Mouse (Mus musculus) hindbrain, embryonic 10.5 days (tissue): ENCODE data around the gene Gabbr2. TPM values are rescaled to one million over a fixed set of nuclear protein-coding genes. Genes with fewer than 3 reads are reported as not detected.

Experiments used
- DNase-seq: peaks from one replicate; pipeline ENCODE4 v3.0.0-alpha.2; 2017; ENCODE audit warnings: low spot score
- H3K27ac ChIP-seq: fragments of 300-500 bp; sonication (generic); 2 replicates; pipeline ENCODE4 v1.5.1; 2016; ENCODE audit warnings: mild to moderate bottlenecking, moderate library complexity
- H3K27me3 ChIP-seq: fragments of 300-500 bp; sonication (generic); 2 replicates; pipeline ENCODE4 v1.6.1; 2016; ENCODE audit warnings: mild to moderate bottlenecking; ENCODE audit not compliant: poor library complexity, insufficient read depth, severe bottlenecking
- H3K36me3 ChIP-seq: fragments of 300-500 bp; sonication (generic); 2 replicates; pipeline ENCODE4 v1.6.1; 2016; ENCODE audit warnings: mild to moderate bottlenecking, moderate library complexity
- H3K4me1 ChIP-seq: fragments of 300-500 bp; sonication (generic); replicated peaks from 2 replicates; pipeline ENCODE4 v1.6.1; 2016; ENCODE audit warnings: mild to moderate bottlenecking
- H3K4me3 ChIP-seq: fragments of 300-500 bp; sonication (generic); 2 replicates; pipeline ENCODE4 v1.5.1; 2016; ENCODE audit warnings: mild to moderate bottlenecking, moderate library complexity
- H3K9me3 ChIP-seq: fragments of 300-500 bp; sonication (generic); 2 replicates; pipeline ENCODE4 v1.6.1; 2016; ENCODE audit warnings: mild to moderate bottlenecking, moderate library complexity
- WGBS: fragments of 180-500 bp; shearing (Covaris S2); methylation state at CpG from one replicate; pipeline ENCODE4 v1.1.7; 2016; 5-methylcytosine and 5-hydroxymethylcytosine counted together
- polyA plus RNA-seq: library from polyadenylated mRNA; unstranded; fragments of >200 nt; fragmentation: Nextera tagmentation; extraction: Ambion mirVana; gene quantifications from 2 replicates; pipeline ENCODE4 v1.2.1, GENCODE M21; 2016

The Gabbr2 gene
- polyA plus RNA-seq, 1 experiment from 2014 or later, result 0.27 TPM

GRCm38 (mm10) chr4:47010400-47011231 lies 18.9 kb upstream of the Gabbr2 start:
- no peak overlapping the region for H3K4me3 ChIP-seq
- H3K36me3 ChIP-seq, result no peaks in the 10 kb centered on the region
- WGBS, result 66% methylated on average over 12 of the region's 12 CpGs
- H3K27ac ChIP-seq, result no peak overlapping the region
- H3K4me1 ChIP-seq, result peaks cover 14% of the 10 kb centered on the region
- no peak for DNase-seq
- H3K9me3 ChIP-seq, result no peaks in the 10 kb centered on the region
- no peaks in the 10 kb centered on the region for H3K27me3 ChIP-seq

GRCm38 (mm10) chr4:47000626-47001395 lies 9.1 kb upstream of the Gabbr2 start:
- Histone ChIP-seq H3K4me3 (no peak overlapping the region), H3K9me3 (no peaks in the 10 kb centered on the region), H3K27ac (no peak overlapping the region), H3K27me3 (0 out of 2 replicates have a peak, but pooled peaks cover 6% of the 10 kb centered on the region), H3K36me3 (no peaks in the 10 kb centered on the region), H3K4me1 (no peaks in the 10 kb centered on the region)
- WGBS, result 76% methylated on average over 8 of the region's 8 CpGs
- DNase-seq, result no peak

- Histone ChIP-seq H3K4me1 (no peaks in the 10 kb centered on the region), H3K4me3 (no peak overlapping the region), H3K27ac (no peak overlapping the region), H3K27me3 (peaks cover 27% of the 10 kb centered on the region), H3K36me3 (no peaks in the 10 kb centered on the region), H3K9me3 (no peaks in the 10 kb centered on the region)
- WGBS, result 83% methylated on average over 2 of the region's 2 CpGs
- no peak for DNase-seq
Measured at GRCm38 (mm10) chr4:46997969-46998368, 6.3 kb upstream of the Gabbr2 start.

GRCm38 (mm10) chr4:46992827-46993473 lies 1.3 kb upstream of the Gabbr2 start:
- DNase-seq, result peak; percentile 66
- no peak overlapping the region for H3K27ac ChIP-seq
- WGBS, result 6% methylated on average over 8 of the region's 8 CpGs
- H3K27me3 ChIP-seq, result peaks cover 77% of the 10 kb centered on the region
- no peak overlapping the region for H3K4me3 ChIP-seq
- peaks cover 29% of the 10 kb centered on the region for H3K4me1 ChIP-seq
- no peaks in the 10 kb centered on the region for H3K36me3 ChIP-seq
- H3K9me3 ChIP-seq, result no peaks in the 10 kb centered on the region

GRCm38 (mm10) chr4:46991959-46992316 lies 265 bp upstream of the Gabbr2 start:
- Histone ChIP-seq H3K27me3 (peaks cover 79% of the 10 kb centered on the region), H3K9me3 (no peaks in the 10 kb centered on the region), H3K4me1 (peaks cover 29% of the 10 kb centered on the region), H3K4me3 (peak overlapping the region; percentile 71), H3K36me3 (no peaks in the 10 kb centered on the region), H3K27ac (peak overlapping the region; percentile 80)
- no peak for DNase-seq
- under 1% methylated on average over 31 of the region's 31 CpGs for WGBS

DNA sequence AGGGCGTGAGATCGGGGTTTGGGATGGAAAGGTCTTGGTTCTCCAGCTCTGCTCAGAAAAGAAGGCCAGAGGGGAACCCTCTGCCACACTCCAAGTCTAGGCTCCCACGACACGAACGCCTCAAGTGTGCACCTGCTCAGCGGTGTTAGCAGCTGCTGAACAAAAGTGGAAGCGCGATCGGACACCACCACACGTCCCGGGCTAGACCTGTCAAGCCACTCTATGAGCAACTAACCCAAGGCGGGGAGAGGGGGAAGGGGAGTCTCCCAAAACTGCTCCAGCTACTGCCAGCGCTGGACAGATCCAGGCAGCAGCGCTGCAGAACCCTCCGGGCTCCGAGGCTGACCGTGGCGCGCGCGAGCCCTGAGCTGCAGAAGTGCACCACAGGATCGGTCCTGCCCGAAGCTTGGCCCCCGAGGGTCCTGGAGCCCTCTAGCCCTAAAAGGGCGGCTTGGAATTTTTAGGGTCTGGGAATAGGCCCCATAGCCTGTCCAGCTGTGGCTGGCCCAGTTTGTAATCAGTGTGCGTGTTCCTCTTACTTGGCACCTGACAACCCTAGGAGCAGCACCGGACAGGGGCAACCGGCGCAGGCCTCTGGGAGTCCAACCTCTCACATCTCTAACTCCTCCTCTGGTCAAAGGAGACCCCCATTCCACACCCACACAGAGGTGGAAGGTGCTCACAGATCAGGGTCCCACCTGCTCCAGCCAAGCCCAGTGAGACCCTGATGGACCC lies 1.2 kb downstream of the Gabbr2 start:
- Histone ChIP-seq H3K4me3 (peak overlapping the region; percentile 71), H3K36me3 (no peaks in the 10 kb centered on the region), H3K4me1 (peaks cover 29% of the 10 kb centered on the region), H3K27ac (peak overlapping the region; percentile 59; the same call in 1 of the 2 replicates), H3K9me3 (no peaks in the 10 kb centered on the region), H3K27me3 (peaks cover 74% of the 10 kb centered on the region)
- 3% methylated on average over 29 of the region's 29 CpGs for WGBS
- DNase-seq, result peak; percentile 58

GRCm38 (mm10) chr4:46989842-46990241 lies 1.8 kb downstream of the Gabbr2 start:
- Histone ChIP-seq H3K4me3 (peak overlapping the region; percentile 71), H3K9me3 (no peaks in the 10 kb centered on the region), H3K36me3 (no peaks in the 10 kb centered on the region), H3K4me1 (peaks cover 29% of the 10 kb centered on the region), H3K27me3 (peaks cover 70% of the 10 kb centered on the region), H3K27ac (no peak overlapping the region)
- peak; percentile 65 for DNase-seq
- 2% methylated on average over 17 of the region's 17 CpGs for WGBS

DNA sequence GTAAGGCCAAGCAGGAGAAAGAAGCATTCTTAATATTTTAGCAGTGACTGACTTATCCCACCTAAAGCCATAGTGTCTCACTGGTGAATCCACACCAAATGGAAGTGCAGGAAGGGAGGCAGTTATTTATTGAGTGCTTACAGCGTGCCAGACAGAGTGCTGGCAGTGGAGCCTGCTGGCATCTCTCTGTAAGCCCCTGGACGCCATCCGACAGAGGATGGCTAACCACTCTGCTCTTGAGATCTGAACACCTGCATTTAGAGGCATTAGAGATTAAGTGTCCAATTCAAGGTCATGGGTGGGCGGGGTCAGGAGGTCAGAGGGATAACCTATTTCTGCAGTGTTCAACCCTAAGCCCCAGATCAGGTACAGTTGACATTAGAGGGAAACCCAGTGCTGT lies 2.8 kb downstream of the Gabbr2 start:
- Histone ChIP-seq H3K4me3 (no peak overlapping the region), H3K36me3 (no peaks in the 10 kb centered on the region), H3K27me3 (peaks cover 61% of the 10 kb centered on the region), H3K27ac (no peak overlapping the region), H3K4me1 (peaks cover 29% of the 10 kb centered on the region), H3K9me3 (no peaks in the 10 kb centered on the region)
- WGBS, result 80% methylated on average over 4 of the region's 4 CpGs
- no peak for DNase-seq

DNA sequence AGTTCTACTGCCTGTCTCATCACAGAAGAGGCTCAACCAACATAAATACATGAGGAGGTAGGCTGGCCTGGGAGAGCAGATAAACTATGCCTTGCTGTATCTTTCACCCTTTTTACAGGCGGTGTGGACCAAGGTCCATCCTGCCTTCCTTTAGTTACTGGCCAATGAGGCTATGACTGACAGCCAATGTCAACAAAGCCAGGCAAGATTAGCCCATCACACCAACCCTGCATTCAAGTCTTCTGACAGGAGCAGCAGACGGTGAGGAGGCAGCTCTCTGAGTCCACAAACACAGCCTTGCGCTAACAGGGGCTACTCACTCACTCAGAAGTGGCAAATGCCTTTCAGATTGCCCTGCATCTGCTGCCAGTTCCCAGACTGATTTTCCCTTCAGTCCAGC lies 3.4 kb downstream of the Gabbr2 start:
- H3K36me3 ChIP-seq, result no peaks in the 10 kb centered on the region
- peaks cover 55% of the 10 kb centered on the region for H3K27me3 ChIP-seq
- no peak overlapping the region for H3K27ac ChIP-seq
- H3K4me3 ChIP-seq, result no peak overlapping the region
- no peak for DNase-seq
- H3K9me3 ChIP-seq, result no peaks in the 10 kb centered on the region
- peaks cover 29% of the 10 kb centered on the region for H3K4me1 ChIP-seq
- WGBS, result 63% methylated on average over 3 of the region's 3 CpGs

DNA sequence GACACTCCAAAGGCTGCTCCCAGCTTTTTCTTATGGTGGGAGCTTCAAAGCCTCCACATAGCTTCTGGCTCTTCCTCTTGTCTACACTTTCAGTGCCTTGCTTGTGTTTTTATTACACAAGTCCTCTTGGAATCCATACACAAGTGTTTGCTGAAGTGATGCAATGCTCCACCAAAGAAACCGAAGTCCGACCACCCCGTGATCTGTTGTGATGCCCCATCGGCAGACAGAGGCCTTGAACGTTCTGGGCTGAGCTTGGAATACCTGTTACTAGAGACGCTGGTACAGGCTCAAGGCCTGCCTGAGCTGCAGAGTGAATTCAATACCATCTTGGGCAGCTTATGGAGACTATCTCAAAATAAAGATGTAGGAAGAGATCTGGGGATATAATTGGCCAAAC lies 3.9 kb downstream of the Gabbr2 start:
- no peaks in the 10 kb centered on the region for H3K9me3 ChIP-seq
- H3K27me3 ChIP-seq, result peaks cover 51% of the 10 kb centered on the region
- 90% methylated on average over 6 of the region's 6 CpGs for WGBS

GRCm38 (mm10) chr4:46986054-46986453 lies 5.6 kb downstream of the Gabbr2 start:
- Histone ChIP-seq H3K36me3 (no peaks in the 10 kb centered on the region), H3K9me3 (no peaks in the 10 kb centered on the region), H3K4me1 (peaks cover 17% of the 10 kb centered on the region), H3K27ac (no peak overlapping the region), H3K4me3 (no peak overlapping the region), H3K27me3 (peaks cover 33% of the 10 kb centered on the region)
- no peak for DNase-seq

More for the DNA sequence above, 3.9 kb downstream of the Gabbr2 start:
- no peak for DNase-seq
- Histone ChIP-seq H3K36me3 (no peaks in the 10 kb centered on the region), H3K27ac (no peak overlapping the region), H3K4me1 (peaks cover 29% of the 10 kb centered on the region), H3K4me3 (no peak overlapping the region)

DNA sequence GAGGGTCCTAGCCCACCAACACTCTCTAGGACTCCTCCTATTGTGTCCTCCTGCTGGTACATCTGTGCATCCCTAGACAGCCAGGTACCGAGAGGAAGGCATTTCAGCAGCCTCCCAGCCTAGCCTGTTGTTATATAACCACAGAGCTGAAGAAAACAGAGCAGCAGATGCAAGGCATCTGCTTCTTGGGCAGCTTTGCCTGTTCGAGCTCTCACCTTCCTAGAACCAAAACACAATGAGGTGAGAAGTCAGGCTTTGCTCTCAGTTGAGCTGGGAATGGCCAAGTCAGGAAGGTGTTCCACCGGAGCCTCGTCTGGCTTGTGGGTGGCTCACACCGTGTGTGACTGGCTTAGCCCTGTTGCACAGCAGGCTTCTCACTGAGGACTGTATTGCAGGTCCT lies 8.8 kb downstream of the Gabbr2 start:
- Histone ChIP-seq H3K4me3 (no peak overlapping the region), H3K27ac (no peak overlapping the region), H3K36me3 (no peaks in the 10 kb centered on the region), H3K9me3 (no peaks in the 10 kb centered on the region), H3K4me1 (no peaks in the 10 kb centered on the region), H3K27me3 (peaks cover 2% of the 10 kb centered on the region)
- WGBS, result 79% methylated on average over 5 of the region's 5 CpGs
- DNase-seq, result no peak
